Mouse (Mus musculus): ENCODE measurements around the gene Tmem132a.

- TF ChIP-seq CTCF (IDR thresholded peaks at IDR 0.05; ENCODE audit: extremely low read depth, insufficient read length, insufficient replicate concordance, low read depth, low read length), result no peak
- no peak for TF ChIP-seq POLR2A (IDR thresholded peaks at IDR 0.05; ENCODE audit: low read depth, low read length)
Observed at GRCm38 (mm10) chr19:10829436-10830175, 40.1 kb downstream of the Tmem132a start, which contains the start of gene Cd6.

Data from small intestine, adult 2 months (tissue).